Mouse (Mus musculus) left cerebral cortex, postnatal 25 days (tissue): ENCODE data around the gene Ccr7. TPM values are rescaled to one million over a fixed set of nuclear protein-coding genes. Genes with fewer than 3 reads are reported as not detected.

ENCODE experiments used
- DNase-seq, 2 experiments: peaks; one replicate each; pipeline ENCODE4 v3.0.0; 2022; ENCODE audit warnings: low spot score in 2 of 2, mixed read lengths in 1 of 2
- intact Hi-C: fragments of 180-260 bp; cut with DNase I; formaldehyde crosslinking; loops from one replicate; pipeline ENCODE4 v1.15.1; 2025
- total RNA-seq, 2 experiments: library from RNA; stranded (reverse); gene quantifications; 2 replicates each; pipeline ENCODE4 v1.2.3; 2021

Ccr7 gene
- total RNA-seq, 2 experiments from 2014 or later = 0.16 TPM; not detected in 1

- DNase-seq = no peak
- intact Hi-C loops = no loop called here
Observed at GRCm38 (mm10) chr11:99100215-99100614, 54.7 kb downstream of the Ccr7 start.

GRCm38 (mm10) chr11:99099516-99099915 lies 55.4 kb downstream of the Ccr7 start:
- no peak for DNase-seq
- intact Hi-C loops = no loop called here

- intact Hi-C loops = no loop called here
Observed at GRCm38 (mm10) chr11:99098924-99099323, 56.0 kb downstream of the Ccr7 start.

GRCm38 (mm10) chr11:99096996-99097774 lies 57.7 kb downstream of the Ccr7 start:
- DNase-seq = no peak
- intact Hi-C loops = no loop called here

More at GRCm38 (mm10) chr11:99098924-99099323, 56.0 kb downstream of the Ccr7 start:
- no peak for DNase-seq

- intact Hi-C loops = no loop called here
- no peak for DNase-seq
Observed at GRCm38 (mm10) chr11:99096417-99096816, 58.5 kb downstream of the Ccr7 start.

GRCm38 (mm10) chr11:99095759-99096158 lies 59.1 kb downstream of the Ccr7 start:
- DNase-seq = no peak
- intact Hi-C loops = no loop called here

GRCm38 (mm10) chr11:99094911-99095676 lies 59.8 kb downstream of the Ccr7 start:
- DNase-seq = no peak
- intact Hi-C loops = no loop called here

Other genes starting within 250 kb of the Ccr7 start
- under 1 TPM; 0.21 to 0.60 TPM for gene Cdc6, start 247.3 kb downstream of the Ccr7 start, total RNA-seq
- gene Rara, start 227.3 kb downstream of the Ccr7 start, total RNA-seq = 10 to 100 TPM in 1 of 2 experiments, 1 to 10 TPM in 1; 9.4 to 12.1 TPM
- 1 to 10 TPM; 2.9 to 3.0 TPM for gene Gjd3, start 172.1 kb downstream of the Ccr7 start, total RNA-seq
- 1 to 10 TPM in 1 of 2 experiments, under 1 TPM in 1; 0.87 to 1.3 TPM for gene Top2a, start 130.9 kb downstream of the Ccr7 start, total RNA-seq
- gene Igfbp4, start 113.8 kb downstream of the Ccr7 start, total RNA-seq = 10 to 100 TPM; 71.2 to 78.2 TPM
- under 1 TPM; 0.21 to 0.64 TPM for gene Tns4, start 65.8 kb downstream of the Ccr7 start, total RNA-seq
- gene Smarce1, start 75.9 kb upstream of the Ccr7 start, total RNA-seq = 10 to 100 TPM; 56.0 to 59.7 TPM
- gene Krt222, start 89.0 kb upstream of the Ccr7 start, total RNA-seq = 10 to 100 TPM; 26.3 to 27.0 TPM
- gene Krt24, start 130.2 kb upstream of the Ccr7 start, total RNA-seq = not detected
- gene Krt25, start 167.9 kb upstream of the Ccr7 start, total RNA-seq = not detected
- not detected for gene Krt26, start 182.9 kb upstream of the Ccr7 start, total RNA-seq
- not detected for gene Krt27, start 196.0 kb upstream of the Ccr7 start, total RNA-seq
- under 1 TPM in 1 of 2 experiments, not detected in 1; 0.34 TPM for gene Krt28, start 219.8 kb upstream of the Ccr7 start, total RNA-seq
- 10 to 100 TPM; 10.6 to 11.7 TPM for gene Krt10, start 234.3 kb upstream of the Ccr7 start, total RNA-seq